Mouse (Mus musculus): ENCODE measurements at regions not wholly inside any gene's neighbourhood (a gene's known extent, or its start where the extent isn't known, plus 50 kb on each side); places are given as distances from the start of the nearest gene placed in this dataset.

- DNase-seq = no peak
Observed at GRCm38 (mm10) chr6:31218880-31219279, 179.7 kb upstream of the Mkln1 start.

DNA sequence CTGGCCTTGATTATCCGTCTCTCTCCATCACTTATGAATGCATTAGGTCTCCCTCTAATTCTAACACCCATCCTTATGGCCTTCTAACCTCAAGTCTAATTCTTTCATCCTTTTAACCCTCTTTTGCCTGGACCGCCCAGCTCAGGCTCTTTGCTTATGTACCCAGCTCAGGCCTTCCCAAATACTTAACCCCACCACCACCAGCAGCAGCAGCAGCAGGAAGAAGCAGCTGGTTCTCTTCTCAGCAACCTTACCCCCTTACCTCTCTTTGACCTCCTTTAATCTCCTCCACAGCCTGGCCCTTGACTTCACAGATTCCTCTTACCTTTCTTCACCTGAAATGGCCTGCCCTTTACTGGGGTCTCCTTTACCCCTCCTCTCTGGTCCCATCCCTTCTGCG lies 178.8 kb upstream of the Mkln1 start:
- no peak for DNase-seq

GRCm38 (mm10) chr6:31220184-31220931 lies 178.2 kb upstream of the Mkln1 start:
- DNase-seq = peak; percentile 84

DNA sequence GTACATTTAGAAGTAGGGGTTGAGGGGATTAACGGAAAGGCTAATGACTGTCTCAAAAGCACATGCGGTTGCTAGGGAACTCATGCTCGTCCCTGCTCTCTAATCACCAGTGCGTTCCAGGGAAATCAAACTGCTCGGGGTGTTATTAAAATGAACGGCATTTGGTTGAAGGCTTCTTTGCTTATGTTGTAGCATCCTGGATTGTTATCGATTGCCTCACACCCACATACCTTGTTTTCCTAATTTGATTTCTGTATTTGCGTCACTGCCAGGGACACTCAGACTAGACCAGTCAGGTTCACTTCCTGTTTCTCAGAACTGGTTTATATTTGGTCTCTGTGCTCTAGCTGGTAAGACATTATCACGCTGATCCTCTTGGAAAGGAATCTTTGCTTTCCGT lies 177.0 kb upstream of the Mkln1 start:
- DNase-seq = peak; percentile 20

DNA sequence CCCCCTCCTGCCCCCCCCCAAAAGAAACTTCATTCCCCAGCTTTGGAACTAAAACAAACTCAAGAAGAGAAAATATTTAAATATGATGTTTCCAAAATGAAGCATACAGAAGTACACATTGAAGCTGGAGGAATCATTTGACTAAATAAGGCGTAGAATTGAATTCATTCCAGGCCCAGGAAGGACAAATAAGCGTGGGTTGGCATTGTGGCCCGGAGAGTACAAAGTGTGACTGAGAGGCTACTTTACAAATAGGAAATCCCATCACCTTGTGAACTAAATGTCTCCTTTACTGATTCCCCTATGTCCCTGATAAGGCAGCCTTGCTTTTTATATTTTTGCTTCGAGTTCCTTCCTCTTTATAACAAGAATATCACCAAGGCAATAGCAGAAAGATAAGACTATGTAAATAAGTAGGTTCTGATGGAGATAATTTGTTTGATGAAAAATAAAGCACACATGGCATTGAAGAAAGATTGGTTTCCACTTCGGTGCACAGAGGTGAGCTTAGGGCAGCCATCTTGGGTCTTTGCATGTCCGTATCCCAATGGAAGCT lies 176.4 kb upstream of the Mkln1 start:
- DNase-seq = no peak

GRCm38 (mm10) chr6:31227406-31227805 lies 171.1 kb upstream of the Mkln1 start:
- no peak for DNase-seq

DNA sequence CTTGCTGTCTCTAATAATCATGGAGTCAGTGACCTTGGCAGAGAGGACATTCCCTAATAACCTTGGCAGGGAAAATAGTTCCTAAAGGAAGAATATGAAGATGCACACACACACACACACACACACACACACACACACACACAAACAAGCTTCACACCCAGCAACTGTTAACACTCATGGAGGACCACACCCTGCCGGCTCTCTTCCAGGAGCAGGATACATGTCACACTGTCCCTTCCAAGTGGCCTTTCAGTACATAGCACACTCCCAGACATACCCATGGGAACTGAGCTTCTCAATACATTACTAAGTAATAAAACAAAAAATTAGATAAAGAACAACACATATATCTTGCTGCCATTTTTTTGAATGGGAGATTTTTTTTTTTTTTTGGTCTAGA lies 170.5 kb upstream of the Mkln1 start:
- DNase-seq = no peak

- peak; percentile 49 for DNase-seq
Observed at GRCm38 (mm10) chr6:31231821-31232220, 166.7 kb upstream of the Mkln1 start.

GRCm38 (mm10) chr6:31233252-31233993 lies 165.1 kb upstream of the Mkln1 start:
- DNase-seq = peak; percentile 20

DNA sequence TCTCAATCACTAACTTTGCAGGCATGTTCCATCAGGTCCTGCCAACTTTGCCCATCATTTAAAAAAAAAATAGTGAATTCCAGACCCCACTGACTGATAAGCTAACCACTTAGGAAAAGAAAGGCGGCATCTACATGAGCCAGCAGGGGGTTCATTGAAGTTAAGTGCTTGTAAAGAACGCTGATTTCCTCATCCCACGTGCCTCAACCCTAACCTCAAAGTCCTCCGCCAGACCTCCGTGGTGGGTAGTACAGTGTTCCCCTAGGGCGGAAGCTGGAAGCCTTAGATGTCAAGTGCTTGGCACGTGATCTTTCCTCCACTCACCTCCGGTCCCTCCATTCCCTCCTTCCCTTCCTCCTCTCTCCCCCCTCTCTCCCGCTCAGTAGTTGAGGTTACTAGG lies 158.5 kb upstream of the Mkln1 start:
- no peak for DNase-seq

- no peak for DNase-seq
Observed at GRCm38 (mm10) chr6:31250526-31250925, 148.0 kb upstream of the Mkln1 start.

DNA sequence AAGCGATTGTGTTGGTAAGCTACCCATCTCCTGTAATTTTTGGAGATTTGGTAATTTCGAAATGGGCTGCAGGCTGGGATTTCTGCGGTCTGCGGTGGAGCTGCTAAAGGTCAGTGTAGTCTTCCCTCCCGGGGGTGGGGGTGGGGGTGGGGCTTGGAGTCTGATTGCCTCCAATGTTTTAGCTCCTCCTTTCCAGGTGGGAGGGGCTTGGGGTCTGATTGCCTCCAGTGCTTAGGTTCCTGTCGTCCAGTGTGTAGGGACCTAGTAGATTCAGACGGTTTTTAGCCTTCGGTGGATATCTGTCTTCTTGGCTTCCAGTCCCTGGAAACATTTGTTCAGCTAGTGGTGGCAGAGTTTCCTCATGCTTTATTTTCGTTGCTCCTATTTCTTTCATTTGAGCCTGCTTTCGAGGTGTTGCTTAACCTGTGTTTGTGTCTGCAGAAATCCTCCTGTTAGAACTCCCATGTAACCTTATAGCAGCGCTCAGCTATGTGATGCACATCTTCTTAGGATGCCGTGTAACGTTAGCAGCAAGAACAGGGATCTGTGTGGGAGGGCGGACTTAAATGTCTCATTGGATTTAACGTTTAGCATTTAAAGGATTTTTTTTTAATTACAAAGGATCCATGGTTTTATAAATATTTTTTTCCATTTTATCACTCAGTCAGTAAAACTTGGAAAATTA lies 145.1 kb upstream of the Mkln1 start:
- peak; percentile 51 for DNase-seq

DNA sequence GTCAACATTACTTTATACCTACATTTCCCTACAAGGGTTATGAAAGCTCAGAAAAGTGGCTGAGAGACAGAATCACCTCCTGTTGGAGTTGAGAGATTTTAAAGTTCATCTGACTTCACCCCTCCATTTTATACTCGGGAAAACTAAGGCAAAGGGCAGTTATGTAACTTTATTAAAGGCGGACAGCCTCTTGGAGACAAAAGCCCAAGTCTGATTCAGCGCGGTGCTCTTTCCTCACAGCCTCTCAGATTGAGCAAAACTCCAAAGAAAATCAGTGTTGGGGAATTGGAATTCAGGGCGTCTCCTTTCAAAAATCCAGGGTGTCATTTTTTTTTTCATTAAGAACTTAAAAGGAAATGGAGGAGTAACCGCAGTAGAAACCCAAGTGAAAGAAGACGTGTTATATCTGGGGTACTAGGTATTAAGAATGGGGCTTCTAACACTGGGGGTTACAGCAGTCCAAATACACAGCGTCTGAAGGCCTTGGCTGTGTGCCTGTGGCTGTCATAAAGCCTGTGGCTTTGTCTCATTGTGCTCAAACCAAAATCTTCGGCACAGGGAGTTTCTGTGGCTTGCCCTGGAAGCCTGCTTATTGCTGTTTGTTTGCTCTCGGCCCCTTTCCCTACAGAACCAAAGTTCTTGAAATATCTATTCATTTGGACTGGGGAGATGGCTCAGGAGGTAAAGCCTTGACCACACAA lies 137.7 kb upstream of the Mkln1 start:
- DNase-seq = peak; percentile 21

- peak; percentile 26 for DNase-seq
Observed at GRCm38 (mm10) chr6:31261797-31262540, 136.6 kb upstream of the Mkln1 start.

GRCm38 (mm10) chr6:31262651-31263050 lies 135.9 kb upstream of the Mkln1 start:
- no peak for DNase-seq

DNA sequence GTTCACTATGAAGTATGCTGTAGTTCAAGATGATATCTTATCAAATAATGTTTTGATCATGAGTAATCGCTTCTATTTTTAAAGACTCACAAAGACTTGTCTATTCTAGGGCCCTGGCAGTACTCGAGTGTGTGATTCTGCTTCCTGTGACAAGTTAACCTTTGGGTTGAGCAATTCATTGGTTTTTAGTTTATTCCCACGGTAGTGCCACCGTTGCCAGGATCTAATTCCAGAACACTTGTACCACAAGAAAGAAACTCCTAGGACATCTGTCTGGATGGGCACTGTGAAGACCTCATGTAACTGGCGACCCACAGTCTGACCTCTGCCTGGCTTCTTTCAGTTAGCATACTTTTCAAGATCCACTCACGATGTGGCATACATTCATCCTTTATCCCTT lies 134.7 kb upstream of the Mkln1 start:
- no peak for DNase-seq

GRCm38 (mm10) chr6:31266441-31267040 lies 132.0 kb upstream of the Mkln1 start:
- no peak for DNase-seq

DNA sequence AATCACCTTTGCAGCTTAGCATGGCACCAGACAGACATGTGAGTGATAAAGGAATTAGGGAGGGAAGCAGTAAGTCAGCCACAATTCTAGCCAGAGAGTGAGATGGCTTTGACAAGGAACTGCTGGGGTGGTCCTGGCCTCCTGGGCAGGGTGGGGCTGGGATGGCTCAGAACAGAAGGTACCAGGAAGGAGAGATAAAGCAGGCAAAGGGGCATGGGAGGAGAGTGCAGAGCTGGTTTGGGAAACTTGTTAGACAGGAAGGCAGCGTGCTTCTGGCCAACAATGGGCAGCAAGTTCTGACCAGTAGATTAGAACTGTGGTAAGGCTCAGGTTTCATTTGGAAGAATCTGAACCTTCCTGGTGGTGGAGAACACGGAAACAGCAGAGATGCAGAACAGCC lies 130.5 kb upstream of the Mkln1 start:
- no peak for DNase-seq

- no peak for DNase-seq
Observed at GRCm38 (mm10) chr6:31273816-31274215, 124.7 kb upstream of the Mkln1 start.

DNA sequence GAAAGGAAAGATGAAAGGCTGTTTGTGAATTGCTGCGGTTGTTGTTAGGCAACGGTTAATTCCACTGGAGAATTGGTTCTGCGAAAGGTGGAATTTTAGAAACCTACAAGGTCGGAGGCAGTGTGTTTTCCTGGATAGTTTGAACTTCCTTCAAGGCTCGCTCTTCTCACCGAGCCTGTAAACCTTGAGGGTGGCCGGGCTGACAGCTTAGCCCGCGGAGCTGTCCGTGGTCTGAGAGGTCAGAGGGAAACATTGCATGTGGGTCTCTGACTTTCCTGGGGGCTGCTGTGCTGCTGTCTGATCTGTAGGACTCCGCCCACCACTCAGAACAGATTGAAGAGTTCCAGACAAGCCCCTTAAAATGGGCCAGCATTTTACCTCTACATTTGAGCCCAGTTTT lies 124.3 kb upstream of the Mkln1 start:
- no peak for DNase-seq

GRCm38 (mm10) chr6:31277792-31278191 lies 120.7 kb upstream of the Mkln1 start:
- no peak for DNase-seq

Measured in adrenal gland, postnatal 10 days (tissue).